Mouse (Mus musculus): ENCODE measurements around the gene Ube2o. TPM values are rescaled to one million over a fixed set of nuclear protein-coding genes. Genes with fewer than 3 reads are reported as not detected.
A peak's percentile ranks its signal among the peaks of the same experiment; 100 is the strongest.
"Not testable (repeated sequence)": the region's sequence is repeated elsewhere in the genome, so short reads cannot be mapped to it uniquely, and the experiment has no call there.

The Ube2o gene
- polyA plus RNA-seq, 1 experiment: 23.1 TPM

DNA sequence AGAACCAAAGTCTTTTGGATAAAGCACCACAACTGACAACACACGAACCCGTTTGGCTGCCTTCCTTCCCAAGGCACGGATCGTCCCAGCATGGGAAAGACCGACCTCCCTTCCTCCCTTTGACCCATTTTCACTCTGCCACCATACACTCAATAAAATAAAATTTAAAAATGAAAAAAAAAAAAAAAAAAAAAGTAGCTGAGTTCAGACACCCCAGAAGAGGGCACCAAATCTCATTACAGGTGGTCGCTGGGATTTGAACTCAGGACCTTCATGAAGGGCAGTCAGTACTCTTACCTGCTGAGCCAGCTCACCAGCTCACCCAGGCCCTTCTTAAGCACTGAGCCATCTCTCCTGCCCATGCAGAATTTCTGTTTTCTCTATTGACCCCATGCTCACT is 82.2 kb downstream of the Ube2o start:
- Histone ChIP-seq H3K36me3 (ENCODE audit: control insufficient read depth, insufficient read depth) (no peaks in the 10 kb centered on the region), H3K79me2 (ENCODE audit: control insufficient read depth, insufficient read depth) (no peaks in the 10 kb centered on the region), H3ac (ENCODE audit: control insufficient read depth, insufficient read length, low read depth) (no peak overlapping the region), H3K4me3 (ENCODE audit: insufficient read depth, poor library complexity, severe bottlenecking) (no peak overlapping the region), H3K79me3 (ENCODE audit: low read depth) (no peaks in the 10 kb centered on the region), H3K27me3 (ENCODE audit: control insufficient read depth, insufficient read depth, insufficient read length) (no peaks in the 10 kb centered on the region)
- no peak for TF ChIP-seq FOSL1 (IDR thresholded peaks at IDR 0.05; ENCODE audit: insufficient read depth, low read length, poor library complexity, severe bottlenecking)

- no peaks in the 10 kb centered on the region for H3K27me3 ChIP-seq (ENCODE audit: control insufficient read depth, insufficient read depth, insufficient read length)
- no peak overlapping the region for H3K4me3 ChIP-seq (ENCODE audit: insufficient read depth, poor library complexity, severe bottlenecking)
- H3K79me2 ChIP-seq (ENCODE audit: control insufficient read depth, insufficient read depth): no peaks in the 10 kb centered on the region
- no peaks in the 10 kb centered on the region for H3K36me3 ChIP-seq (ENCODE audit: control insufficient read depth, insufficient read depth)
- H3K79me3 ChIP-seq (ENCODE audit: low read depth): no peaks in the 10 kb centered on the region
- TF ChIP-seq CEBPB (IDR thresholded peaks at IDR 0.05; ENCODE audit: low read depth): no peak
- TF ChIP-seq CTCF (IDR thresholded peaks at IDR 0.05; ENCODE audit: control insufficient read depth, insufficient read depth, insufficient read length): no peak
- no peak for TF ChIP-seq MAX (IDR thresholded peaks at IDR 0.05)
- H3ac ChIP-seq (ENCODE audit: control insufficient read depth, insufficient read length, low read depth): no peak overlapping the region
Observed at GRCm38 (mm10) chr11:116498596-116498995, 82.7 kb downstream of the Ube2o start.

DNA sequence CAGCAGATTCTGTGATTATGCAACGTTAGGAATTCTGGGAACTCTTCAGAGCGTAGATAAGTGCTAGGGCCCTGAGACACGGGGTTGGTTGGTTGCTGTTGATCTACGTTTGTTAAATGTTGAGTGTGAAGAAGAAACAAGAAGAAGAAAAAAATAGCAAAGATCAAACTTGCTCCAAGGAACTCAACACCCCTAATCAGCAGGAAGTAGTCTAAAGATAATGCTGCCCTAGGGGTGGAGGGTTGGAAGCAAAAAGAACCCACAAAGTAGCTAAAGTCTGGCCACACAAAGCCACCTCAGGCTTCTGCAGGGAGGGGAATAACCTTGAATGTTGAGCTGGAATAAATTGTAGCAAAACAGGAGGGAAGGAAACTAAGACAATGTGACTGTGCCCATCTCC is 83.9 kb downstream of the Ube2o start:
- no peak for TF ChIP-seq USF1 (IDR thresholded peaks at IDR 0.05; ENCODE audit: low read depth)
- TF ChIP-seq CTCF (IDR thresholded peaks at IDR 0.05; ENCODE audit: control insufficient read depth, insufficient read depth, insufficient read length): no peak
- no peak for TF ChIP-seq FOSL1 (IDR thresholded peaks at IDR 0.05; ENCODE audit: insufficient read depth, low read length, poor library complexity, severe bottlenecking)
- TF ChIP-seq MAX (IDR thresholded peaks at IDR 0.05): no peak
- TF ChIP-seq MYOG (IDR thresholded peaks at IDR 0.05; ENCODE audit: control insufficient read depth, extremely low read depth, insufficient read length): no peak
- no peak for TF ChIP-seq CEBPB (IDR thresholded peaks at IDR 0.05; ENCODE audit: low read depth)
- no peak for TF ChIP-seq MYOD1 (IDR thresholded peaks at IDR 0.05; ENCODE audit: control insufficient read depth, insufficient read length, low read depth)
- Histone ChIP-seq H3K36me3 (ENCODE audit: control insufficient read depth, insufficient read depth) (no peaks in the 10 kb centered on the region), H3K27me3 (ENCODE audit: control insufficient read depth, insufficient read depth, insufficient read length) (no peaks in the 10 kb centered on the region)

GRCm38 (mm10) chr11:116494474-116495174 is 86.6 kb downstream of the Ube2o start:
- Histone ChIP-seq H3ac (ENCODE audit: control insufficient read depth, insufficient read length, low read depth) (no peak overlapping the region), H3K79me3 (ENCODE audit: low read depth) (peaks cover under 1% of the 10 kb centered on the region), H3K79me2 (ENCODE audit: control insufficient read depth, insufficient read depth) (peaks cover 5% of the 10 kb centered on the region), H3K27me3 (ENCODE audit: control insufficient read depth, insufficient read depth, insufficient read length) (no peaks in the 10 kb centered on the region), H3K36me3 (ENCODE audit: control insufficient read depth, insufficient read depth) (no peaks in the 10 kb centered on the region), H3K4me3 (ENCODE audit: insufficient read depth, poor library complexity, severe bottlenecking) (no peak overlapping the region)
- TF ChIP-seq CTCF (IDR thresholded peaks at IDR 0.05; ENCODE audit: control insufficient read depth, insufficient read depth, insufficient read length) (no peak), MAX (IDR thresholded peaks at IDR 0.05) (no peak), MYOG (IDR thresholded peaks at IDR 0.05; ENCODE audit: control insufficient read depth, extremely low read depth, insufficient read length) (no peak), USF1 (IDR thresholded peaks at IDR 0.05; ENCODE audit: low read depth) (no peak), CEBPB (IDR thresholded peaks at IDR 0.05; ENCODE audit: low read depth) (no peak), FOSL1 (IDR thresholded peaks at IDR 0.05; ENCODE audit: insufficient read depth, low read length, poor library complexity, severe bottlenecking) (no peak), MYOD1 (IDR thresholded peaks at IDR 0.05; ENCODE audit: control insufficient read depth, insufficient read length, low read depth) (no peak)

More for the DNA sequence above, 83.9 kb downstream of the Ube2o start:
- no peak overlapping the region for H3K4me3 ChIP-seq (ENCODE audit: insufficient read depth, poor library complexity, severe bottlenecking)
- no peaks in the 10 kb centered on the region for H3K79me2 ChIP-seq (ENCODE audit: control insufficient read depth, insufficient read depth)
- no peak overlapping the region for H3ac ChIP-seq (ENCODE audit: control insufficient read depth, insufficient read length, low read depth)
- no peaks in the 10 kb centered on the region for H3K79me3 ChIP-seq (ENCODE audit: low read depth)

GRCm38 (mm10) chr11:116493795-116494252 is 87.4 kb downstream of the Ube2o start, which contains the start of gene Prpsap1:
Gene Prpsap1 (minus strand): TSS chr11:116494202.
- TF ChIP-seq MAX (IDR thresholded peaks at IDR 0.05) (peak; percentile 13), MYOG (IDR thresholded peaks at IDR 0.05; ENCODE audit: control insufficient read depth, extremely low read depth, insufficient read length) (no peak), CEBPB (IDR thresholded peaks at IDR 0.05; ENCODE audit: low read depth) (peak; percentile 86), CTCF (IDR thresholded peaks at IDR 0.05; ENCODE audit: control insufficient read depth, insufficient read depth, insufficient read length) (peak; percentile 61)
- Histone ChIP-seq H3K36me3 (ENCODE audit: control insufficient read depth, insufficient read depth) (no peaks in the 10 kb centered on the region), H3ac (ENCODE audit: control insufficient read depth, insufficient read length, low read depth) (no peak within 1 kb of the TSS), H3K79me2 (ENCODE audit: control insufficient read depth, insufficient read depth) (peaks cover 13% of the 10 kb centered on the region), H3K27me3 (ENCODE audit: control insufficient read depth, insufficient read depth, insufficient read length) (no peaks in the 10 kb centered on the region), H3K79me3 (ENCODE audit: low read depth) (peaks cover 9% of the 10 kb centered on the region), H3K4me3 (ENCODE audit: insufficient read depth, poor library complexity, severe bottlenecking) (no peak within 1 kb of the TSS)

- Histone ChIP-seq H3K4me3 (ENCODE audit: insufficient read depth, poor library complexity, severe bottlenecking) (no peak overlapping the region), H3K27me3 (ENCODE audit: control insufficient read depth, insufficient read depth, insufficient read length) (no peaks in the 10 kb centered on the region), H3K79me3 (ENCODE audit: low read depth) (peaks cover 11% of the 10 kb centered on the region), H3K79me2 (ENCODE audit: control insufficient read depth, insufficient read depth) (peaks cover 20% of the 10 kb centered on the region), H3ac (ENCODE audit: control insufficient read depth, insufficient read length, low read depth) (no peak overlapping the region), H3K36me3 (ENCODE audit: control insufficient read depth, insufficient read depth) (no peaks in the 10 kb centered on the region)
- no peak for TF ChIP-seq FOSL1 (IDR thresholded peaks at IDR 0.05; ENCODE audit: insufficient read depth, low read length, poor library complexity, severe bottlenecking)
- no peak for TF ChIP-seq USF1 (IDR thresholded peaks at IDR 0.05; ENCODE audit: low read depth)
- no peak for TF ChIP-seq CEBPB (IDR thresholded peaks at IDR 0.05; ENCODE audit: low read depth)
- TF ChIP-seq MAX (IDR thresholded peaks at IDR 0.05): no peak
- no peak for TF ChIP-seq MYOG (IDR thresholded peaks at IDR 0.05; ENCODE audit: control insufficient read depth, extremely low read depth, insufficient read length)
- TF ChIP-seq CTCF (IDR thresholded peaks at IDR 0.05; ENCODE audit: control insufficient read depth, insufficient read depth, insufficient read length): no peak
- no peak for TF ChIP-seq MYOD1 (IDR thresholded peaks at IDR 0.05; ENCODE audit: control insufficient read depth, insufficient read length, low read depth)
Observed at GRCm38 (mm10) chr11:116493191-116493590, 88.1 kb downstream of the Ube2o start.

GRCm38 (mm10) chr11:116492507-116492906 is 88.7 kb downstream of the Ube2o start:
- not testable (repeated sequence) for H3K36me3 ChIP-seq (ENCODE audit: control insufficient read depth, insufficient read depth); H3K4me3 ChIP-seq (ENCODE audit: insufficient read depth, poor library complexity, severe bottlenecking); H3ac ChIP-seq (ENCODE audit: control insufficient read depth, insufficient read length, low read depth); H3K27me3 ChIP-seq (ENCODE audit: control insufficient read depth, insufficient read depth, insufficient read length)
- Histone ChIP-seq H3K79me2 (ENCODE audit: control insufficient read depth, insufficient read depth) (peaks cover 27% of the 10 kb centered on the region), H3K79me3 (ENCODE audit: low read depth) (peaks cover 15% of the 10 kb centered on the region)
